Mouse (Mus musculus) liver, embryonic 11.5 days (tissue): ENCODE results near the gene Usb1. TPM values are rescaled to one million over a fixed set of nuclear protein-coding genes. Genes with fewer than 3 reads are reported as not detected.

Experiments used
- ATAC-seq: fragments of 200-750 bp; cut with Nextera tagmentation; replicated peaks from 2 replicates; pipeline ENCODE4 v1.8.0; 2017; ENCODE audit warnings: moderate number of reproducible peaks, mild to moderate bottlenecking, moderate TSS enrichment, moderate library complexity; ENCODE audit not compliant: low FRiP score
- DNase-seq: peaks from one replicate; pipeline ENCODE4 v3.0.0-alpha.2; 2017; ENCODE audit warnings: low spot score
- H3K27ac ChIP-seq: fragments of 300-500 bp; sonication (generic); 2 replicates; pipeline ENCODE4 v1.5.1; 2014; ENCODE audit warnings: mild to moderate bottlenecking, low read depth, low read length, control low read depth
- H3K27me3 ChIP-seq: fragments of 300-500 bp; sonication (generic); replicated peaks from 2 replicates; pipeline ENCODE4 v1.6.1; 2014; ENCODE audit warnings: low read length, mixed read lengths; ENCODE audit not compliant: control insufficient read depth, insufficient read depth
- H3K36me3 ChIP-seq: fragments of 300-500 bp; sonication (generic); 2 replicates; pipeline ENCODE4 v1.6.1; 2014; ENCODE audit warnings: mild to moderate bottlenecking, low read length, moderate library complexity, mixed read lengths; ENCODE audit not compliant: control insufficient read depth, insufficient read depth
- H3K4me1 ChIP-seq: fragments of 300-500 bp; sonication (generic); replicated peaks from 2 replicates; pipeline ENCODE4 v1.6.1; 2014; ENCODE audit warnings: low read length, mixed read lengths; ENCODE audit not compliant: control insufficient read depth, insufficient read depth
- H3K4me2 ChIP-seq: fragments of 300-500 bp; sonication (generic); 2 replicates; pipeline ENCODE4 v1.6.1; 2014; ENCODE audit warnings: mild to moderate bottlenecking, control low read depth, moderate library complexity
- H3K4me3 ChIP-seq: fragments of 300-500 bp; sonication (generic); 2 replicates; pipeline ENCODE4 v1.5.1; 2014; ENCODE audit warnings: low read depth, low read length, control low read depth
- H3K9ac ChIP-seq: fragments of 300-500 bp; sonication (generic); 2 replicates; pipeline ENCODE4 v1.6.1; 2014; ENCODE audit warnings: low read depth, low read length, control low read depth
- H3K9me3 ChIP-seq: fragments of 300-500 bp; sonication (generic); 2 replicates; pipeline ENCODE4 v1.6.1; 2016; ENCODE audit warnings: low read length, inconsistent platforms, mixed read lengths; ENCODE audit not compliant: control insufficient read depth
- WGBS: fragments of 180-500 bp; shearing (Covaris S2); extraction: QIAGEN DNeasy Blood & Tissue Kit; methylation state at CpG from one replicate; pipeline ENCODE4 v1.1.7; 2014; 5-methylcytosine and 5-hydroxymethylcytosine counted together
- polyA plus RNA-seq: library from polyadenylated mRNA; unstranded; fragments of >200 nt; fragmentation: Nextera tagmentation; extraction: Ambion mirVana; gene quantifications from 2 replicates; pipeline ENCODE4 v1.2.1, GENCODE M21; 2014

Gene Usb1
- polyA plus RNA-seq, 1 experiment from 2014 or later, result 23.5 TPM

DNA sequence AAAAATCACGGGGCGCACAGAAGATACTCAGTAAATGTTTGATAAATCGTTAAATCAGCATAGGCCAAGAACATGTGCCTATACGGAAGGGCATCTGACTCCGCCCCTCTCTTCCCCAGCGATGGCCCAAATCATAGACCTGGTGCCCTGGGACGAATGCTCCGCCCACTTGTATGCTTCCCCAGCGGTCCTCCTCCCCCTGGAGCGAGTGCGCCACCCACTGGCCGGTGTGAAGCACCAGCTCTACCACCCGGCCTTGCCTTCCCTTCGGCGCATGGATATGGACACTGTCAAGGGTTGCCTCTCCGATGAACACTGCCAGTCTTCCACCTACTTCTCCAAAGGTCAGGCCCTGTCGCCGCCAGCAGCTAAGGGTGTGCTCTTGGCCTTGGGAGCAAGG lies 19.2 kb upstream of the Usb1 start:
- Histone ChIP-seq H3K36me3 (no peaks in the 10 kb centered on the region), H3K27me3 (no peaks in the 10 kb centered on the region), H3K4me1 (no peaks in the 10 kb centered on the region), H3K4me2 (no peak overlapping the region), H3K9me3 (no peaks in the 10 kb centered on the region), H3K27ac (no peak overlapping the region), H3K4me3 (no peak overlapping the region), H3K9ac (no peak overlapping the region)
- WGBS, result 64% methylated on average over 18 of the region's 18 CpGs
- no peak for DNase-seq
- no peak for ATAC-seq

DNA sequence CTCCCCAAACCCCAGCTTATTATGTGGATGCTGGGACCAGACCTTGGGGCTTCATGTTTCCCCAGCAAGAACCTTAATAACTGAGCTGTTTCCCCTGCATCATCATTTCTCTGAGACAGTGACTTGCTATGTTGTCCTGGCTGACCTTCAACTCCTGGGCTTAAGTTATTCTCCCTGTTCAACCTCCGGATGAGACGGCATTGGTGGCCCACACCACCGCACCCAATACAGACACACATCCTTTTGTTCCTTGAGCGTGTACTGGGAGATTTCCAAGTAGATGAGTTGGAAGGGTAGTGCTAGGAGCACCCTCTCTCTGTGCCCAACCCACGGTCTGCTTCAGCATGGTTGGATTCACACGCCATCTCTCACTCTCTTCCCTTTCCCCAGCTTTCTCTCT lies 18.2 kb upstream of the Usb1 start:
- DNase-seq, result no peak
- 88% methylated on average over 6 of the region's 6 CpGs for WGBS
- Histone ChIP-seq H3K27ac (no peak overlapping the region), H3K4me3 (no peak overlapping the region), H3K4me2 (no peak overlapping the region), H3K36me3 (no peaks in the 10 kb centered on the region), H3K4me1 (no peaks in the 10 kb centered on the region), H3K27me3 (no peaks in the 10 kb centered on the region), H3K9ac (no peak overlapping the region), H3K9me3 (no peaks in the 10 kb centered on the region)
- ATAC-seq, result no peak

DNA sequence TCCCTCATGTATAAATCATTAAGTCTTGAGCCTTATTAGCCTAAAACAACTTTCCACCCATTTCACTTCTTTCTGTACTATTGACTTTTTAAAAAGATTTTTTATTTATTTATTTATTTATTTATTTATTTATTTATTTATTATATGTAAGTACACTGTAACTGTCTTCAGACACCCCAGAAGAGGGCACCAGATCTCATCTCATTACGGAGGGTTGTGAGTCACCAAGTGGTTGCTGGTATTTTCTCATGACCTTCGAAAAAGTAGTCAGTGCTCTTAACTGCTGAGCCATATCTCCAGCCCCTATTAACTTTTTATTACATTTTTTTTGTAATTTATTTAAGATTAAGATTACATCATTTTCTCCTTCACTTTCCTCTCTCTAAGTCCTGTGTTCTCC lies 17.4 kb upstream of the Usb1 start:
- Histone ChIP-seq H3K4me3 (no peak overlapping the region), H3K27me3 (no peaks in the 10 kb centered on the region; the same call in 1 of the 2 replicates), H3K9ac (no peak overlapping the region), H3K4me1 (no peaks in the 10 kb centered on the region), H3K9me3 (no peaks in the 10 kb centered on the region), H3K27ac (no peak overlapping the region), H3K4me2 (no peak overlapping the region), H3K36me3 (no peaks in the 10 kb centered on the region)
- ATAC-seq (no peak), DNase-seq (no peak)
- 68% methylated on average over 2 of the region's 2 CpGs for WGBS

DNA sequence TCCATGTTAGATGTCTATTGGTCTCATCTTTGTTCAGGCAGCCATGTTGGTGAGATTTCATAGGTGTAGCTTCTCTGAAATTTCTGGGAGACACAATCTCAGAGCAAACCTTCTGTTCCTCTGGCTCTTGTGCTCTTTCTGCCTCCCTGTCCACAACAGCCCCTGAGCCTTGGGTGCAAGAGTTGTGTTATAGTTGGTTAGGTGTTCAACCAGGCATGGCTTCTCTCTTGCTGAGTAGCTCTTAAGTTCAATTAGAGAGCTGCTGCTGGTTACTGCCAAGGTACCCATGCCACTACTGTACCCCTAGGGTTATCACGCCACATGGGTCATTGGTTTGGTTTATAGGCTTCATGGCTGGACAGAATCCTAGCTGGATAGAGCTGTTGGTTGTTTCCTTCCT lies 16.7 kb upstream of the Usb1 start:
- H3K9ac ChIP-seq, result no peak overlapping the region

DNA sequence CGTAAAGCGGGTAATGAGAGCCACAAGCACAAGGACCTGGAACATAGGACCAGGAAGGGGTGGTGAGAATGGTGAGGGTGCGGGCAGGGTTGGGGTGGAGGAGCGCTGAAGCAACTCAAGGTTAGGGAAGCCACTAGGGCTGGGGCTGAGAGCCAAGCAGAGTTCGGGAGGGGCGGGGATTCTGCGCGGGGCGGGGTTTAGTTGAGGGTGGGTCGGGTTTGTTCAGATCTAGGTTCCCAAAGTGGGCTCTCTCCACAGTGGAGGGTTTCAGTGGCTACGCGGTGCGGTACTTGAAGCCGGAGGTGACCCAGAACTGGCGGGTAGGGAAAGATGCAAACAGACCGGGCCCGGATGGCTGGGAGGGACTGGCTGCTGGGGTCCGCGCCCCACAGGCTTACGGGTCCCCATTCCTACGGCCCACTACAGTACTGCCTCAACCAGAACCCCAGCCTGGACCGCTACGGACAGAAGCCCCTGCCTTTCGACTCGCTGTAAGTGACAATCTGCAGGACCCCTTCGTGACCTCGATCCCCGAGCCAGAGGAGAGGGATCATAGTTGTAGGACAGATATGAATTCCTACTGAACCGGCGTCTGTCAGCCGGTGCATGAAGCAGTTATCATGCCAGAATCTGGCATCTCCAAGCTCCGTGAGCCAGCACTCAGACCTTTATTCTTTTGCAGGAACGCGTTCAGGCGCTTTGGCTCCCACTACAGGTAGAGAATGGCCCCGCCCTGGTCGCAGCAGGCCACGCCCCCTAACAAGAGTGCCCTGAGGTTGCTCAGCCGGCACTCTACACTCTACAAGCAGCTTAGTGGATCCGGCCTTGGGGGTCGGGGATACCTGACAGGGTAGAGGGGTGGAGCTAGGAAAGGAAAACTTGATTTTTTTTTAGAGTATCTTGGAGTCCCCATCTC lies 11.6 kb upstream of the Usb1 start:
- Histone ChIP-seq H3K27ac (no peak overlapping the region), H3K27me3 (peaks cover 2% of the 10 kb centered on the region), H3K4me2 (peak overlapping the region; percentile 93), H3K9ac (0 out of 2 replicates have a peak overlapping the region, but pooled peaks have one; percentile 20), H3K9me3 (no peaks in the 10 kb centered on the region), H3K4me1 (no peaks in the 10 kb centered on the region; the same call in 1 of the 2 replicates), H3K36me3 (no peaks in the 10 kb centered on the region), H3K4me3 (peak overlapping the region; percentile 51)
- ATAC-seq (peak; percentile 66), DNase-seq (peak; percentile 63)
- 3% methylated on average over 41 of the region's 41 CpGs for WGBS

More for the DNA sequence above, 16.7 kb upstream of the Usb1 start:
- Histone ChIP-seq H3K27ac (no peak overlapping the region), H3K4me2 (no peak overlapping the region), H3K4me3 (no peak overlapping the region), H3K27me3 (no peaks in the 10 kb centered on the region; the same call in 1 of the 2 replicates), H3K9me3 (no peaks in the 10 kb centered on the region), H3K36me3 (no peaks in the 10 kb centered on the region), H3K4me1 (no peaks in the 10 kb centered on the region)
- ATAC-seq (no peak), DNase-seq (no peak)
- 91% methylated on average over 1 of the region's 1 CpGs for WGBS

DNA sequence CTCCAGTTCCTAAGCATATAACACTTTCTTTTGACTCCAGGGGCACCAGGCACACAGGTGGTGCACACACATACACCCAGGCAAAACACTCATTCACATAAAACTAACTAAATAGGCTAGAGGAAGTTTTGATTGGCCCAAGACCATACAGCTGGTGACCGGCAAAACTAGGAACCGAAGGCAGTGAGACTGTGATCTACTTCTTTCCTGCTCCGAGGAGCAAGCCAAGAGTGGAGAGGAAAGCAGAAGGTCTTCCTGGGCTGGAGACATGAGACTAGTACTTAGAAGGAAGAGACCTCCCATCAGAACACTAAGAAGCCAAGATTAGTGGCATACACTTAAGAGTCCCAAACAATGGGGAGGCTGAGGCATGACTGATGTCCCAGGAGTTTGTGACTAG lies 8.9 kb upstream of the Usb1 start:
- no peak overlapping the region for H3K9ac ChIP-seq
- DNase-seq (no peak), ATAC-seq (no peak)
- 80% methylated on average over 3 of the region's 3 CpGs for WGBS
- H3K27me3 ChIP-seq, result peaks cover 2% of the 10 kb centered on the region
- no peaks in the 10 kb centered on the region for H3K9me3 ChIP-seq
- no peaks in the 10 kb centered on the region; the same call in 1 of the 2 replicates for H3K4me1 ChIP-seq
- H3K36me3 ChIP-seq, result peaks cover 9% of the 10 kb centered on the region
- H3K27ac ChIP-seq, result no peak overlapping the region
- H3K4me3 ChIP-seq, result no peak overlapping the region
- H3K4me2 ChIP-seq, result no peak overlapping the region

DNA sequence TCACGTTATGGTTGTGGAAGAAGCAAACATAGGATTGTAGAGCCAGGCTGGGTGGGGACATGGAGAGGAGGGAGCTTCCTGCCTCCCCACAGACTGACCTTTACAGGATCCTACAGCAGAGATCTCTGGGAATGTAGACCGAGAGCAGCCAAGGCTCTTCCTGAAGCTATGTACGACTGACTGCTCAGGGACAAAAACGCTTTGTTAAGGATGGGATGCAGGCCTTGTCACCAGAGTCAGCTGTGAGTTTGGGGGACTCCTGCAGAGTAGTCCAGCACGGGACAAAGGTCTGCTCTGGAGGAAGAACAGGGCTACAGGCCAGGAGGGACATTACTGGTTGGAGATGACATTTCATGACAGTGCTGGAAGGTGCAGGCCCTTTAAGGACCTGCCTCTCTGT lies 7.4 kb upstream of the Usb1 start:
- Histone ChIP-seq H3K9me3 (no peaks in the 10 kb centered on the region), H3K4me1 (no peaks in the 10 kb centered on the region; the same call in 1 of the 2 replicates), H3K27ac (no peak overlapping the region), H3K4me2 (no peak overlapping the region), H3K9ac (no peak overlapping the region), H3K27me3 (peaks cover 2% of the 10 kb centered on the region), H3K36me3 (peaks cover 24% of the 10 kb centered on the region), H3K4me3 (no peak overlapping the region)
- DNase-seq (no peak), ATAC-seq (no peak)
- 69% methylated on average over 5 of the region's 5 CpGs for WGBS

DNA sequence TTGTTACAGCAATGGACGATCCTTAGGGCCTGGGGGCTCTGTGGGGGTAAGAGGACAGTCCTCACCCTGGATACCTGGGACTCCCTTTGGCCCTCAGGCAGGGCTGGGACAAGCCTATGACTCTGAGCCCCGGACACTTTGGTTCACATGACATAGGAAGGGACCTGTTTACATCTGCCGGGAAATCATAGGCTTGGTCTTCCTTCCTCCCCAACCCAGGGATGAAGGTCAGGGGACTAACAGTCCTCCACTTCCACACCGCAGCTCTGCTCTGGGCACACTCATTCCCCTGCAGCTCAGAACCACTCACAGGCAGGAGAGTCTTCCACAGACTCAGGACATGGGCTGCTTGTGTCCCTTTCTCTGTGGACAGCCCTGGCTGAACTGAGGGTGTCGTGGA lies 5.3 kb upstream of the Usb1 start:
- Histone ChIP-seq H3K27ac (no peak overlapping the region), H3K4me3 (no peak overlapping the region), H3K9me3 (no peaks in the 10 kb centered on the region), H3K36me3 (peaks cover 24% of the 10 kb centered on the region), H3K27me3 (no peaks in the 10 kb centered on the region; the same call in 1 of the 2 replicates), H3K9ac (no peak overlapping the region), H3K4me1 (peaks cover 13% of the 10 kb centered on the region), H3K4me2 (no peak overlapping the region)
- ATAC-seq (no peak), DNase-seq (no peak)
- 82% methylated on average over 5 of the region's 5 CpGs for WGBS
